Mouse (Mus musculus): ENCODE measurements around the gene Olfr855.

GRCm38 (mm10) chr9:19540976-19541375 is 41.4 kb upstream of the Olfr855 start, which contains the start of gene Olfr853:
- TF ChIP-seq POLR2A (IDR thresholded peaks at IDR 0.05; ENCODE audit: extremely low read depth, insufficient read depth, low read length) (no peak), CTCF (IDR thresholded peaks at IDR 0.05; ENCODE audit: low read depth, low read length) (no peak)

Measured in liver, adult 2 months (tissue).